ENCODE assay signal across 24 mouse cellular contexts in the genomic region with DNA sequence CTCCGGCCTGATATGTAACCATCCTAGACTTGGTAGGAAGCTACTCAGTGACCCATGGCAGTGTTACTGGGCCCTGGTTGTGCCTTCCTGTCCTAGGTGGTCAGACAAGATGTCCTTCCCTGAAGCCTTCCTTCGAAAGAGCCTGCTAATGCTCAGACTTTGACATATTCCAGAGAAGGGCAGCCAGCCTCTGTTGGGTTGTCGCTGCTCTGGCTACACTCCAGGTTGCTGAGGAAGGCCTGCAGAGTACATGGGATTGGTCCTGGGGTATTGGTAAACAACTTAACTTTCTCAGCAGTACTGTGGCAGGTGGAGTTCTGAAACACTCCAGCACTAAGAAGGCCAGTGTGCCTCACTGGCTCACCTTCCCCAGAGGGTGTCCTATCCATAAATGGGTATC. TPM values are rescaled to one million over a fixed set of nuclear protein-coding genes. Genes with fewer than 3 reads are reported as not detected.
DNase-seq lines count a peak whose midpoint lies in the region; ATAC-seq and TF ChIP-seq lines count a peak whose summit lies in the region.
"Had no signal": no experiment of that assay in that cellular context is flagged by ENCODE, and none has a peak within 500 bp of the region (broad histone marks: within the 10 kb centered on the region; RNA-seq: fewer than 3 reads in every experiment).

No protein-coding gene starts in this region.

- ATAC-seq in embryonic facial prominence, embryonic 14.5 days (ENCODE audit: low read depth), result no peak
- no peak for ATAC-seq in lung, embryonic 14.5 days (ENCODE audit: insufficient read depth)
- ATAC-seq: CD4-positive, CD25-positive, alpha-beta regulatory T cell, adult 4 months; forebrain, embryonic 15.5 days; hindbrain, postnatal 0 days; inflammation-experienced regulatory T-cells, adult 6 months; intestine, embryonic 16.5 days had no signal

- peaks cover 61% of the 10 kb centered on the region for H3K36me3 ChIP-seq in embryonic facial prominence, embryonic 14.5 days (ENCODE audit: control insufficient read depth, insufficient read depth, low read length)
- H3K36me3 ChIP-seq in embryonic facial prominence, embryonic 10.5 days (replicated peaks), result peaks cover 79% of the 10 kb centered on the region
- H3K36me3 ChIP-seq in lung, embryonic 14.5 days (ENCODE audit: insufficient read depth), result peaks cover 66% of the 10 kb centered on the region

- 0 out of 2 replicates have a peak overlapping the region, but pooled peaks have one; percentile 10 for H3K27ac ChIP-seq in embryonic facial prominence, embryonic 14.5 days (replicated peaks; ENCODE audit: low read depth, low read length)
- no peak overlapping the region; the same call in 1 of the 2 replicates for H3K27ac ChIP-seq in embryonic facial prominence, embryonic 10.5 days (replicated peaks)
- H3K27ac ChIP-seq in lung, embryonic 14.5 days (ENCODE audit: low read depth), result peak overlapping the region; percentile 15; the same call in 1 of the 2 replicates
- H3K27ac ChIP-seq: embryonic facial prominence, embryonic 12.5 days; forebrain, embryonic 12.5 days; forebrain, embryonic 15.5 days; heart, embryonic 13.5 days; hindbrain, embryonic 14.5 days; hindbrain, postnatal 0 days had no signal

- no peak overlapping the region for H3K9ac ChIP-seq in embryonic facial prominence, embryonic 14.5 days (ENCODE audit: low read depth, low read length)
- no peak overlapping the region for H3K9ac ChIP-seq in lung, embryonic 14.5 days
- H3K9ac ChIP-seq: embryonic facial prominence, embryonic 12.5 days; forebrain, embryonic 12.5 days; forebrain, embryonic 15.5 days; heart, embryonic 13.5 days; hindbrain, embryonic 14.5 days had no signal

- H3K4me2 ChIP-seq in embryonic facial prominence, embryonic 14.5 days (ENCODE audit: low read depth, low read length), result no peak overlapping the region
- no peak overlapping the region for H3K4me2 ChIP-seq in lung, embryonic 14.5 days
- H3K4me2 ChIP-seq: embryonic facial prominence, embryonic 12.5 days; forebrain, embryonic 12.5 days; forebrain, embryonic 15.5 days; heart, embryonic 13.5 days; hindbrain, embryonic 14.5 days had no signal

- DNase-seq in cerebellum, adult 9-10 months, result peak; percentile 51
- no peak for DNase-seq in cerebellum, adult 8-10 months
- DNase-seq in embryonic facial prominence, embryonic 14.5 days (ENCODE audit: low spot score), result no peak
- DNase-seq in embryonic facial prominence, embryonic 10.5 days (ENCODE audit: low spot score), result no peak
- DNase-seq in lung, embryonic 14.5 days, result no peak
- DNase-seq in lung, adult 18-20 months, result no peak
- no peak for DNase-seq in retina, embryonic 14.5 days (ENCODE audit: low spot score)
- DNase-seq: adrenal gland, adult 2 months; adrenal gland, postnatal 14 days; gastrocnemius, postnatal 25 days; heart, postnatal 14 days; heart, postnatal 4 days; kidney, adult 18-20 months; kidney, adult 9 months had no signal

- H3K27me3 ChIP-seq in embryonic facial prominence, embryonic 14.5 days (replicated peaks; ENCODE audit: control insufficient read depth, insufficient read depth, low read length), result no peaks in the 10 kb centered on the region
- no peaks in the 10 kb centered on the region for H3K27me3 ChIP-seq in embryonic facial prominence, embryonic 10.5 days (replicated peaks; ENCODE audit: low read depth, poor library complexity, severe bottlenecking)
- H3K27me3 ChIP-seq in lung, embryonic 14.5 days (ENCODE audit: insufficient read depth, low read length), result no peaks in the 10 kb centered on the region
- H3K27me3 ChIP-seq: embryonic facial prominence, embryonic 12.5 days; forebrain, embryonic 12.5 days; forebrain, embryonic 15.5 days; heart, embryonic 13.5 days had no signal

- no peaks in the 10 kb centered on the region for H3K9me3 ChIP-seq in embryonic facial prominence, embryonic 14.5 days (ENCODE audit: control insufficient read depth, low read length)
- H3K9me3 ChIP-seq in embryonic facial prominence, embryonic 10.5 days, result no peaks in the 10 kb centered on the region
- H3K9me3 ChIP-seq in lung, embryonic 14.5 days (ENCODE audit: low read depth, low read length), result no peaks in the 10 kb centered on the region
- H3K9me3 ChIP-seq: embryonic facial prominence, embryonic 12.5 days; forebrain, embryonic 12.5 days; forebrain, embryonic 15.5 days; heart, embryonic 13.5 days had no signal

- no peak for TF ChIP-seq CTCF in lung, embryonic 14.5 days (IDR thresholded peaks at IDR 0.05; ENCODE audit: low read depth)

- H3K4me3 ChIP-seq in embryonic facial prominence, embryonic 14.5 days (ENCODE audit: low read depth, low read length), result no peak overlapping the region
- H3K4me3 ChIP-seq in embryonic facial prominence, embryonic 10.5 days, result no peak overlapping the region
- H3K4me3 ChIP-seq in lung, embryonic 14.5 days (ENCODE audit: low read depth, low read length), result no peak overlapping the region
- H3K4me3 ChIP-seq: embryonic facial prominence, embryonic 12.5 days; erythroblast, embryonic 14.5 days; forebrain, embryonic 12.5 days; forebrain, embryonic 15.5 days; heart, embryonic 13.5 days had no signal

- 92% methylated on average over 3 of the region's 3 CpGs for WGBS in embryonic facial prominence, embryonic 14.5 days
- 98% methylated on average over 3 of the region's 3 CpGs for WGBS in embryonic facial prominence, embryonic 10.5 days
- WGBS in lung, embryonic 14.5 days, result 87% methylated on average over 3 of the region's 3 CpGs

- H3K4me1 ChIP-seq in embryonic facial prominence, embryonic 14.5 days (ENCODE audit: control insufficient read depth, insufficient read depth, low read length), result no peaks in the 10 kb centered on the region; the same call in 1 of the 2 replicates
- H3K4me1 ChIP-seq in embryonic facial prominence, embryonic 10.5 days, result no peaks in the 10 kb centered on the region; the same call in 1 of the 2 replicates
- H3K4me1 ChIP-seq in lung, embryonic 14.5 days (ENCODE audit: insufficient read depth), result peaks cover 12% of the 10 kb centered on the region
- H3K4me1 ChIP-seq: forebrain, embryonic 12.5 days had no signal

RNA-seq across cellular contexts. Expression of a gene that starts 30.2 kb away (rescaled TPM):
- 31.0 and 36.9 TPM in 2 replicates for polyA plus RNA-seq in embryonic facial prominence, embryonic 14.5 days (2014; fragmentation: Nextera tagmentation; extraction: Ambion mirVana)
- 41.3 and 45.7 TPM in 2 replicates for polyA plus RNA-seq in embryonic facial prominence, embryonic 10.5 days (2016; fragmentation: Nextera tagmentation; extraction: Ambion mirVana)
- 43.5 and 44.7 TPM in 2 replicates for polyA plus RNA-seq in lung, embryonic 14.5 days (2014; fragmentation: Nextera tagmentation; extraction: Ambion mirVana)

RNA-seq across cellular contexts. Expression of a gene that starts 30.2 kb away (rescaled TPM):
- 0.51 TPM in 1 of 2 replicates, not detected in the other for polyA plus RNA-seq in embryonic facial prominence, embryonic 14.5 days (2014; fragmentation: Nextera tagmentation; extraction: Ambion mirVana)
- 0.19 and 0.40 TPM in 2 replicates for polyA plus RNA-seq in embryonic facial prominence, embryonic 10.5 days (2016; fragmentation: Nextera tagmentation; extraction: Ambion mirVana)
- polyA plus RNA-seq in lung, embryonic 14.5 days (2014; fragmentation: Nextera tagmentation; extraction: Ambion mirVana), result 0.16 and 0.49 TPM in 2 replicates
- polyA plus RNA-seq: adrenal gland, adult 2 months; CD4-positive, CD25-positive, alpha-beta regulatory T cell, adult 4 months; erythroblast, embryonic 14.5 days; forebrain, embryonic 15.5 days; heart, embryonic 13.5 days; inflammation-experienced regulatory T-cells, adult 6 months; intestine, embryonic 16.5 days had no signal
